Mouse (Mus musculus) neural tube, embryonic 13.5 days (tissue): ENCODE results near the gene Trdmt1. TPM values are rescaled to one million over a fixed set of nuclear protein-coding genes. Genes with fewer than 3 reads are reported as not detected.
"Not testable (repeated sequence)": the region's sequence is repeated elsewhere in the genome, so short reads cannot be mapped to it uniquely, and the experiment has no call there.

ENCODE experiments used
- ATAC-seq: fragments of 200-750 bp; cut with Nextera tagmentation; 2 replicates; pipeline ENCODE4 v1.8.0; 2017; ENCODE audit warnings: low read depth, mild to moderate bottlenecking, moderate TSS enrichment, moderate library complexity
- H3K27ac ChIP-seq: fragments of 300-500 bp; sonication (generic); replicated peaks from 2 replicates; pipeline ENCODE4 v1.5.1; 2015; ENCODE audit warnings: moderate library complexity, mild to moderate bottlenecking, inconsistent platforms
- H3K27me3 ChIP-seq: fragments of 300-500 bp; sonication (generic); 2 replicates; pipeline ENCODE4 v1.6.1; 2015; ENCODE audit warnings: mild to moderate bottlenecking, inconsistent platforms
- H3K36me3 ChIP-seq: fragments of 300-500 bp; sonication (generic); 2 replicates; pipeline ENCODE4 v1.6.1; 2015; ENCODE audit warnings: mild to moderate bottlenecking, inconsistent platforms
- H3K4me1 ChIP-seq: fragments of 300-500 bp; sonication (generic); replicated peaks from 2 replicates; pipeline ENCODE4 v1.6.1; 2015; ENCODE audit warnings: inconsistent platforms
- H3K4me2 ChIP-seq: fragments of 300-500 bp; sonication (generic); 2 replicates; pipeline ENCODE4 v1.6.1; 2015; ENCODE audit warnings: inconsistent platforms, mild to moderate bottlenecking, moderate library complexity
- H3K4me3 ChIP-seq: fragments of 300-500 bp; sonication (generic); 2 replicates; pipeline ENCODE4 v1.5.1; 2015; ENCODE audit warnings: mild to moderate bottlenecking, inconsistent platforms
- H3K9ac ChIP-seq: fragments of 300-500 bp; sonication (generic); 2 replicates; pipeline ENCODE4 v1.6.1; 2015; ENCODE audit warnings: moderate library complexity, mild to moderate bottlenecking, inconsistent platforms
- H3K9me3 ChIP-seq: fragments of 300-500 bp; sonication (generic); 2 replicates; pipeline ENCODE4 v1.6.1; 2016; ENCODE audit warnings: inconsistent platforms
- WGBS: fragments of 180-500 bp; shearing (Covaris S2); methylation state at CpG from one replicate; pipeline ENCODE4 v1.1.7; 2015; 5-methylcytosine and 5-hydroxymethylcytosine counted together
- polyA plus RNA-seq: library from polyadenylated mRNA; unstranded; fragments of >200 nt; fragmentation: Nextera tagmentation; extraction: Ambion mirVana; gene quantifications from 2 replicates; pipeline ENCODE4 v1.2.1, GENCODE M21; 2015

Gene Trdmt1
- polyA plus RNA-seq, result 7.5 and 9.9 TPM in 2 replicates

DNA sequence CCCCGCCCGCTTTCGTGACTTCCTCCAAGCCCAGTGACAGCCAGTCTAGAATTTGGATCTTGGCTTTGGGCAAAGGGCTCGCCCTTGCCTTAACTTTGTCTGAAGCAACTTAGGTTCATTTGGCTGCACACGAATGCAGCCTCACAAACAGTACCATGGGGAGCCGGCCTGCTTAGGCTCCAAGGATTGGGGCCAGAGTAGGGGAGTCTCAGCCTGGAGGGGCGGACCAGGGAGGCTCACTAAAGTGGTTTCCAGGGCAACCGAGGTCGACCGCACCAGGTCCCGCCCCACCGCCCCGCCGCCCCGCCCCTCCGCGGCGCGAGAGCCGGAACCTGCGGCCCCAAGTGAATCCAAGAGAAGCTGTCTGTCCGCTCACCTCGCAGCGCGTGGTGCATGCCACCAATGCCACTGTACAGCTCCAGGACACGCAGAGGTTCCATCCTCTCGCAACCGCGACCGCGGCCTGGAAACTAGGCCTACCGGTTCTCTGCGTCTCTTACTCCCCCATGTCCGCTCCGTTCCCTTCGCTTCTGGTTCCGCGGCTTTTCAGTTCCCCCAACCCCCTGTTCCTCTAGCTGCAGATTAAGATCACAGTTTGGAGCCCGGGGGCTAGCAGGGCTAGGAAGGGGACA is at the start of gene Trdmt1:
Trdmt1 (minus strand) TSS at position 476 of the 632 bp plus-strand sequence.
- Histone ChIP-seq H3K36me3 (no peaks in the 10 kb centered on the region), H3K4me1 (peaks cover 16% of the 10 kb centered on the region), H3K27me3 (no peaks in the 10 kb centered on the region), H3K4me2 (peak within 1 kb of the TSS; percentile 66), H3K9ac (peak within 1 kb of the TSS; percentile 86), H3K4me3 (peak within 1 kb of the TSS; percentile 67), H3K27ac (peak within 1 kb of the TSS; percentile 93), H3K9me3 (no peaks in the 10 kb centered on the region)
- 2% methylated on average over 36 of the region's 39 CpGs for WGBS
- ATAC-seq, result peak; percentile 99

GRCm38 (mm10) chr2:13593328-13593727 is 48.9 kb upstream of the Trdmt1 start:
- H3K27me3 ChIP-seq, result no peaks in the 10 kb centered on the region
- H3K9me3 ChIP-seq, result no peaks in the 10 kb centered on the region
- H3K27ac ChIP-seq, result no peak overlapping the region
- no peaks in the 10 kb centered on the region; the same call in none of the 2 replicates for H3K4me1 ChIP-seq
- H3K4me3 ChIP-seq, result no peak overlapping the region
- no peak for ATAC-seq
- H3K9ac ChIP-seq, result no peak overlapping the region
- no peak overlapping the region for H3K4me2 ChIP-seq
- WGBS, result 92% methylated on average over 4 of the region's 4 CpGs
- H3K36me3 ChIP-seq, result no peaks in the 10 kb centered on the region

DNA sequence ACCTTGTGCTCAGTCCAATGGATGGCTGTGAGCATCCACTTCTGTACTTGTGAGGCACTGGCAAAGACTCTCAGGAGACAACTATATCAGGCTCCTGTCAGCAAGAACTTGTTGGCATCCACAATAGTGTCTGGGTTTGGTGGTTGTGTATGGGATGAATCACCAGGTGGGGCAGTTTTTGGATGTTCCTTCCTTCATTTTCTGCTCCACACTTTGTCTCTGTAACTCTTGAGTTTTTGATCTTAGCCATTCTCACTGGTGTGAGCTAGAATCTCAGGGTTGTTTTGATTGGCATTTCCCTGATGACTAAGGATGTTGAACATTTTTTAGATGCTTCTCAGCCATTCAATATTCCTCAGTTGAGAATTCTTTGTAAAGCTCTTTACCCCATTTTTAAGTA is 39.3 kb upstream of the Trdmt1 start:
- H3K9ac ChIP-seq, ATAC-seq, H3K4me1 ChIP-seq, H3K4me3 ChIP-seq, H3K27me3 ChIP-seq, H3K9me3 ChIP-seq, H3K27ac ChIP-seq, H3K4me2 ChIP-seq: not testable (repeated sequence)
- H3K36me3 ChIP-seq, result peaks cover 39% of the 10 kb centered on the region

DNA sequence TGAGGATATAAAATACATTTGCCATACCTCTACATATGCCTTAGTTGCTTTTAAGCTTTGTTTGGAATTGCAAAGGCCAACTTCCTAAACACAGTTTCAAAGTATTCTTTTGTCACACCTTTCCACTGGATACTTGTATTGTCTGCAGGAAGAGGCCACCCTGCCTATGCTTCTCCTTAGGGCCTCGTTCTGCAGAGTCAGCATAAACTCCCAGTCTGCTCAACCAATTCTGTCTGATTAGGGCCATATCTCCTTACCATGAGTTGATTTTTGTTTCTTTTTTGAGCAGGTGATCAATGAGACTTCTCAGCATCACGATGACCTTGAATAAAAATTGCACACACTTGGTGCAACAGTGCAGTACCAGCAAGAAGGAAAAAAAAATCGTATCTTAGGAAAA is 37.7 kb upstream of the Trdmt1 start:
- 85% methylated on average over 3 of the region's 3 CpGs for WGBS
- Histone ChIP-seq H3K4me1 (peaks cover 15% of the 10 kb centered on the region), H3K9ac (no peak overlapping the region), H3K4me3 (no peak overlapping the region), H3K36me3 (peaks cover 49% of the 10 kb centered on the region), H3K4me2 (no peak overlapping the region), H3K9me3 (no peaks in the 10 kb centered on the region), H3K27ac (no peak overlapping the region), H3K27me3 (no peaks in the 10 kb centered on the region)
- no peak for ATAC-seq

- Histone ChIP-seq H3K4me2 (peak overlapping the region; percentile 22; the same call in 1 of the 2 replicates), H3K4me3 (no peak overlapping the region), H3K9ac (no peak overlapping the region), H3K4me1 (peaks cover 30% of the 10 kb centered on the region), H3K36me3 (peaks cover 49% of the 10 kb centered on the region), H3K27ac (no peak overlapping the region), H3K27me3 (no peaks in the 10 kb centered on the region), H3K9me3 (no peaks in the 10 kb centered on the region)
- WGBS, result 66% methylated on average over 11 of the region's 11 CpGs
- ATAC-seq, result no peak
These were observed 35.5 kb upstream of the Trdmt1 start for GRCm38 (mm10) chr2:13579991-13580390.

DNA sequence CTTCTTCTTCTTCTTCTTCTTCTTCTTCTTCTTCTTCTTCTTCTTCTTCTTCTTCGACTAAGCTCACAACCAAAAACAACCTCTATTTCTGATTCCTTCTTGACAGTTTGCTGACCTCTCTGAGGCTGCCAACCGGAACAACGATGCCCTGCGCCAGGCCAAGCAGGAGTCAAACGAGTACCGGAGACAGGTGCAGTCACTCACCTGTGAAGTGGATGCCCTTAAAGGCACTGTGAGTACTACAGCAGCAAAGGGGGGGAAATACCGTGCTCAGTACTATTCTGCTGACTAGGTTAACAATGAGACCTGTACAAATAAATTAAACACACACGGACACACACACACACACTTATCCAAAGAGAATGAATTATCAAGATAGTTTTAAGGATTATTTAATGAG is 34.8 kb upstream of the Trdmt1 start:
- Histone ChIP-seq H3K4me3 (no peak overlapping the region), H3K27me3 (no peaks in the 10 kb centered on the region), H3K36me3 (peaks cover 49% of the 10 kb centered on the region), H3K4me1 (peaks cover 34% of the 10 kb centered on the region), H3K9me3 (no peaks in the 10 kb centered on the region), H3K4me2 (0 out of 2 replicates have a peak overlapping the region, but pooled peaks have one; percentile 22), H3K9ac (no peak overlapping the region), H3K27ac (no peak overlapping the region)
- 89% methylated on average over 8 of the region's 8 CpGs for WGBS
- ATAC-seq, result no peak

- H3K4me2 ChIP-seq, result peak overlapping the region; percentile 43
- peaks cover 34% of the 10 kb centered on the region for H3K4me1 ChIP-seq
- peak overlapping the region; percentile 38 for H3K27ac ChIP-seq
- no peaks in the 10 kb centered on the region for H3K27me3 ChIP-seq
- no peak overlapping the region for H3K4me3 ChIP-seq
- WGBS, result 66% methylated on average over 14 of the region's 14 CpGs
- H3K36me3 ChIP-seq, result peaks cover 49% of the 10 kb centered on the region
- 0 out of 2 replicates have a peak overlapping the region, but pooled peaks have one; percentile 38 for H3K9ac ChIP-seq
- H3K9me3 ChIP-seq, result no peaks in the 10 kb centered on the region
- no peak for ATAC-seq
These were observed 34.1 kb upstream of the Trdmt1 start for GRCm38 (mm10) chr2:13578473-13579152.

GRCm38 (mm10) chr2:13577399-13577798 is 32.9 kb upstream of the Trdmt1 start:
- H3K9me3 ChIP-seq, result no peaks in the 10 kb centered on the region
- peak overlapping the region; percentile 52 for H3K4me2 ChIP-seq
- H3K9ac ChIP-seq, result no peak overlapping the region
- no peak overlapping the region for H3K27ac ChIP-seq
- no peaks in the 10 kb centered on the region for H3K27me3 ChIP-seq
- peaks cover 42% of the 10 kb centered on the region for H3K36me3 ChIP-seq
- H3K4me1 ChIP-seq, result peaks cover 42% of the 10 kb centered on the region
- 90% methylated on average over 1 of the region's 1 CpGs for WGBS
- no peak for ATAC-seq
- peak overlapping the region; percentile 29 for H3K4me3 ChIP-seq

DNA sequence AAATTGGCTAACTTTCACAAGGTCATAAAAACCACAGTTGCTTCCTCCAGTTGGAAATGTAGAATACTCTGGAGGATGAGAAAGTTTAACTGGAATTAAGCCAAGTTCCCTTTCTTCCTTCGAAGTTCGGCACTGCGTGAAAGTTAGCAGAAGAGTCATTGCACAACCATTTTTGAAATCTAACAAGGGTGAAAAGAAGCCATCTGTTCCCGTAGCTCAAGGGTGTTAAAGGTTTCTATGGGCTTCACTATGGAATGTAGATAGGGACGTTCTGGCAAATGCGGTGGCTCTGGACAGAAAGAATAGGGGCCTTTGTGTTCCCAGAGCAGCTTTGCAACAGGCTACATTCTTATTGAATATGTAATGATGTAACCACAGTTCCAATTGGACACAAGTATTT is 31.5 kb upstream of the Trdmt1 start:
- peak; percentile 32; the same call in 1 of the 2 replicates for ATAC-seq
- Histone ChIP-seq H3K36me3 (peaks cover 29% of the 10 kb centered on the region), H3K9ac (peak overlapping the region; percentile 93), H3K4me1 (peaks cover 51% of the 10 kb centered on the region), H3K4me2 (peak overlapping the region; percentile 78), H3K27me3 (no peaks in the 10 kb centered on the region), H3K9me3 (no peaks in the 10 kb centered on the region), H3K4me3 (peak overlapping the region; percentile 80), H3K27ac (peak overlapping the region; percentile 96)
- WGBS, result 1% methylated on average over 6 of the region's 6 CpGs

- under 1% methylated on average over 13 of the region's 13 CpGs for WGBS
- H3K9me3 ChIP-seq, result no peaks in the 10 kb centered on the region
- H3K27ac ChIP-seq, result peak overlapping the region; percentile 96
- peaks cover 51% of the 10 kb centered on the region for H3K4me1 ChIP-seq
- peak overlapping the region; percentile 93 for H3K9ac ChIP-seq
- no peaks in the 10 kb centered on the region for H3K27me3 ChIP-seq
- ATAC-seq, result no peak
- H3K4me2 ChIP-seq, result peak overlapping the region; percentile 78
- peaks cover 24% of the 10 kb centered on the region for H3K36me3 ChIP-seq
- H3K4me3 ChIP-seq, result peak overlapping the region; percentile 80
These were observed 30.9 kb upstream of the Trdmt1 start for GRCm38 (mm10) chr2:13575287-13575801.

DNA sequence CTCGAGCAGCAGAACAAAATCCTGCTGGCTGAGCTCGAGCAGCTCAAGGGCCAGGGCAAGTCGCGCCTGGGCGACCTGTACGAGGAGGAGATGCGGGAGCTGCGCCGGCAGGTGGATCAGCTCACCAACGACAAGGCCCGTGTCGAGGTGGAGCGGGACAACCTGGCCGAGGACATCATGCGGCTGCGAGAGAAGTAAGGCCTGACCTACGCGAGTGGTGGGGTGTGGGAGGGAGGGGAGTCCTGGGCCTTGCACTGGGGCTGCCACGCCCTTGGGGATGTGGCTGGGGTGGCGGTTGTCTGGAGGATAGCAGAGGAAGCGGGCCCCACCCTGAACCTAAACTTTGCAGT is 30.3 kb upstream of the Trdmt1 start:
- H3K27ac ChIP-seq, result peak overlapping the region; percentile 96
- no peaks in the 10 kb centered on the region for H3K27me3 ChIP-seq
- peak overlapping the region; percentile 80 for H3K4me3 ChIP-seq
- H3K9ac ChIP-seq, result peak overlapping the region; percentile 93
- H3K4me2 ChIP-seq, result peak overlapping the region; percentile 78
- 0 out of 2 replicates have a peak, but pooled peaks have one; percentile 15 for ATAC-seq
- H3K36me3 ChIP-seq, result peaks cover 18% of the 10 kb centered on the region
- WGBS, result under 1% methylated on average over 21 of the region's 21 CpGs
- no peaks in the 10 kb centered on the region for H3K9me3 ChIP-seq
- peaks cover 48% of the 10 kb centered on the region for H3K4me1 ChIP-seq

- under 1% methylated on average over 46 of the region's 46 CpGs for WGBS
- ATAC-seq, result peak; percentile 92
These were observed 29.8 kb upstream of the Trdmt1 start for GRCm38 (mm10) chr2:13574066-13574800.

More at GRCm38 (mm10) chr2:13574066-13574800, 29.8 kb upstream of the Trdmt1 start:
- Histone ChIP-seq H3K9me3 (no peaks in the 10 kb centered on the region), H3K27ac (peak overlapping the region; percentile 96), H3K36me3 (peaks cover 13% of the 10 kb centered on the region), H3K9ac (peak overlapping the region; percentile 93), H3K4me3 (peak overlapping the region; percentile 80), H3K4me1 (peaks cover 46% of the 10 kb centered on the region), H3K4me2 (peak overlapping the region; percentile 78), H3K27me3 (no peaks in the 10 kb centered on the region)
